Mouse (Mus musculus) liver, adult 2 months (tissue): ENCODE measurements around the gene Cdc42ep2.

Experiments used
- CTCF ChIP-seq: fragments of 200-500 bp; IDR thresholded peaks from 2 replicates; pipeline ENCODE4 v1.5.1; 2011; ENCODE audit warnings: low read depth, low read length, control low read depth
- POLR2A ChIP-seq: fragments of 200-500 bp; IDR thresholded peaks from 2 replicates; pipeline ENCODE4 v1.6.1; 2011; ENCODE audit warnings: low read length, control low read depth; ENCODE audit not compliant: insufficient read depth; ENCODE audit errors: extremely low read depth

DNA sequence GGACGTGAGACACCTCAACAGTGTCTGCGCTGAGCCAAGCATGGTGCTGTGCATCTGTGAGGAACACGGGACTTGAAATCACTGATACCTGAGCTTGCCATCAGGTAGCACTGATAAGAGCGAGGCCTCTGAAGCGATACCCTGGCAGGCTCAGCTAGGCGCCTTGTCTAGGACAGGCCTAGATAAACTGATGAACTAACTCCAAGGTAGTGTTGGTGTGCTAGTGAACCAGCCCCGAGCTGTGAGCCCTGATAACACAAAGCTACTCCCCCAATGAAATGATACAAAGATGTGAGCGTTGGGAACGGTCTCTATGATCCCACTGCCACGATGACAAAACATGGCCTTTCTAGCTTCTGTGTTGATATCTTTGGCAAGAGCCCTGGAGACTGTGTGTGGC lies 43.0 kb upstream of the Cdc42ep2 start:
- no peak for TF ChIP-seq POLR2A
- no peak for TF ChIP-seq CTCF
